Mouse (Mus musculus) hindbrain, postnatal 0 days (tissue): ENCODE measurements around the gene Map7d1. TPM values are rescaled to one million over a fixed set of nuclear protein-coding genes. Genes with fewer than 3 reads are reported as not detected.

ENCODE experiments used
- ATAC-seq: fragments of 200-750 bp; cut with Nextera tagmentation; 2 replicates; pipeline ENCODE4 v1.8.0; 2017; ENCODE audit warnings: mild to moderate bottlenecking, moderate TSS enrichment, moderate library complexity
- DNase-seq: peaks from one replicate; pipeline ENCODE4 v3.0.0-alpha.2; 2015; ENCODE audit warnings: low spot score
- H3K27ac ChIP-seq: fragments of 300-500 bp; sonication (generic); 2 replicates; pipeline ENCODE4 v1.5.1; 2014; ENCODE audit warnings: mild to moderate bottlenecking
- H3K27me3 ChIP-seq: fragments of 300-500 bp; sonication (generic); 2 replicates; pipeline ENCODE4 v1.6.1; 2014; ENCODE audit warnings: low read length, mixed read lengths; ENCODE audit not compliant: insufficient read depth
- H3K36me3 ChIP-seq: fragments of 300-500 bp; sonication (generic); 2 replicates; pipeline ENCODE4 v1.6.1; 2014; ENCODE audit warnings: low read length, mixed read lengths; ENCODE audit not compliant: insufficient read depth
- H3K4me1 ChIP-seq: fragments of 300-500 bp; sonication (generic); 2 replicates; pipeline ENCODE4 v1.6.1; 2014; ENCODE audit warnings: antibody characterized with exemption, low read length, mixed read lengths; ENCODE audit not compliant: insufficient read depth
- H3K4me2 ChIP-seq: fragments of 300-500 bp; sonication (generic); 2 replicates; pipeline ENCODE4 v1.6.1; 2014; ENCODE audit warnings: low read depth, mild to moderate bottlenecking, low read length, moderate library complexity, mixed read lengths
- H3K4me3 ChIP-seq: fragments of 300-500 bp; sonication (generic); 2 replicates; pipeline ENCODE4 v1.5.1; 2014; ENCODE audit warnings: low read length
- H3K9ac ChIP-seq: fragments of 300-500 bp; sonication (generic); replicated peaks from 2 replicates; pipeline ENCODE4 v1.6.1; 2014; ENCODE audit warnings: mild to moderate bottlenecking, low read length, moderate library complexity, mixed read lengths
- H3K9me3 ChIP-seq: fragments of 300-500 bp; sonication (generic); 2 replicates; pipeline ENCODE4 v1.6.1; 2016; ENCODE audit warnings: low read length, mixed read lengths
- CTCF ChIP-seq: IDR thresholded peaks from 2 replicates; pipeline ENCODE4 v1.5.1; 2016; ENCODE audit warnings: antibody characterized with exemption, control low read depth, low read depth
- WGBS: fragments of 180-500 bp; shearing (Covaris S2); extraction: QIAGEN DNeasy Blood & Tissue Kit; methylation state at CpG from one replicate; pipeline ENCODE4 v1.1.7; 2014; 5-methylcytosine and 5-hydroxymethylcytosine counted together
- polyA plus RNA-seq: library from polyadenylated mRNA; unstranded; fragments of >200 nt; fragmentation: Nextera tagmentation; extraction: Ambion mirVana; gene quantifications from 2 replicates; pipeline ENCODE4 v1.2.1, GENCODE M21; 2015
- total RNA-seq: library from RNA; depleted of rRNA; stranded (reverse); fragments of >200 nt; gene quantifications from 2 replicates; pipeline ENCODE4 v1.2.3, GENCODE M21; 2014

Gene Map7d1
- total and polyA plus RNA-seq, 2 experiments from 2014 or later: 54.6 to 106 TPM

DNA sequence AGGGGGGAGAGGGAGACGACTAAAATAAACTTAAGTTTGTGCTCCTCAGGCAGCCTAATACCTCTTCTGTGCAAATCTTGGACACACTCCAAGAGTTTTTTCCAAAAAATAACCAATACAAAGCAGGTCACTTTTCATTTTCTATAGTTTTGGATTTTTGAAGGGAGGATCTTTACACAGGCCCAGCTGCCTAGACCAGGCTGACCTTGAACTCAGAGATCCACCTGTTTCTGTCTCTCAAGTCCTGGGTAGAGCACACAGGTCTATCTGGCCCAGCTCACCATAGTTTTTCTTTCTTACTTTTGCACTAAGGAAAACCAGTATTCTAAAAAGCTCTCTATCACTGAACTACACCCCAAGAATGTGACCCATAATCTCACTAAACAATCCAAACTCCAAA, 56.1 kb downstream of the Map7d1 start:
- Histone ChIP-seq H3K9me3 (no peaks in the 10 kb centered on the region), H3K9ac (no peak overlapping the region; the same call in 1 of the 2 replicates), H3K27me3 (no peaks in the 10 kb centered on the region), H3K27ac (no peak overlapping the region), H3K36me3 (no peaks in the 10 kb centered on the region), H3K4me2 (peak overlapping the region; percentile 75), H3K4me3 (no peak overlapping the region), H3K4me1 (peaks cover 10% of the 10 kb centered on the region; the same call in 1 of the 2 replicates)
- 48% methylated on average over 1 of the region's 1 CpGs for WGBS
- ATAC-seq (no peak), DNase-seq (no peak)
- no peak for TF ChIP-seq CTCF

DNA sequence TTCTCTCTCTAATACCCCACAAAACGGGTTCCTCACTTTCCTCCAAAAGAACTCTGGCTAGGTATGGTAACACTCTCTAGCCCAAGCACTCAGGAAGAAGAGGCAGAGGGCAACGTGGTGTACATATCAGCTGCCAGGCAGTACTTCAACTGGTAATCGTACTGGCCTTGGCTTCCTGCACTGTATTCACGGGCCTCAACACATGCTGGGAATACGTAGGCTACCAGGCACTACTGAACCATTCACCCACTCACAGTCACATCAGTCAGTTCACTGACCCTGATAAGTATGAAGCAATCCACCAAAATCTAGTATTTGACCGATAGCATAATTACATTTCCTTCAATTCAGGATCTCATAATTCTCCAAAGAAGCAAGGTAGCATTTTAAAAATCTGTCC, 56.6 kb downstream of the Map7d1 start:
- H3K27me3 ChIP-seq: no peaks in the 10 kb centered on the region
- H3K4me1 ChIP-seq: peaks cover 10% of the 10 kb centered on the region; the same call in 1 of the 2 replicates
- no peak for ATAC-seq
- H3K36me3 ChIP-seq: no peaks in the 10 kb centered on the region
- H3K27ac ChIP-seq: no peak overlapping the region
- H3K4me2 ChIP-seq: peak overlapping the region; percentile 75
- TF ChIP-seq CTCF: no peak
- 67% methylated on average over 6 of the region's 6 CpGs for WGBS
- no peak for DNase-seq
- no peak overlapping the region; the same call in 1 of the 2 replicates for H3K9ac ChIP-seq
- H3K9me3 ChIP-seq: no peaks in the 10 kb centered on the region
- no peak overlapping the region for H3K4me3 ChIP-seq

DNA sequence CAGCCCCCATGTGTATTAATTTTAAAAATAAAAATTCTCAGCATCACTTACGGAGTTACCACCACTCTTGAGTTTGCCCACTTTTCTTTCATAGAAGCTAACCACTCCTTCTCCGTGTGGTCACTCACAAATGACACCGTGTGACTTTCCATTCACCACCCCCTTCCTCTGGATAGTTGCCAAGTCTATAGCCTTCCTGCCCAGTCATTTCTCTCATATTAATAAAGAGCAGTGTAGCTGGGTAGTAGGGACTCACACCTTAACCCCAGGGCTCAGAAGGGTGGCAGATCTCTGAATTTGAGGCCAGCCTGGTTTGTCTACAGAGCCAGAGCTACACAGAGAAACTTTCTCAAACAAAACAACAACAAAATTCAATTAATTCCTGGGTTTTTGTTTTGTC, 58.7 kb downstream of the Map7d1 start:
- Histone ChIP-seq H3K36me3 (peaks cover 7% of the 10 kb centered on the region; the same call in 1 of the 2 replicates), H3K9ac (no peak overlapping the region), H3K4me3 (no peak overlapping the region), H3K27me3 (no peaks in the 10 kb centered on the region), H3K27ac (no peak overlapping the region), H3K4me1 (peaks cover 10% of the 10 kb centered on the region; the same call in 1 of the 2 replicates), H3K9me3 (no peaks in the 10 kb centered on the region), H3K4me2 (no peak overlapping the region)
- DNase-seq (peak; percentile 13), ATAC-seq (no peak)
- 50% methylated on average over 3 of the region's 3 CpGs for WGBS
- TF ChIP-seq CTCF: no peak

DNA sequence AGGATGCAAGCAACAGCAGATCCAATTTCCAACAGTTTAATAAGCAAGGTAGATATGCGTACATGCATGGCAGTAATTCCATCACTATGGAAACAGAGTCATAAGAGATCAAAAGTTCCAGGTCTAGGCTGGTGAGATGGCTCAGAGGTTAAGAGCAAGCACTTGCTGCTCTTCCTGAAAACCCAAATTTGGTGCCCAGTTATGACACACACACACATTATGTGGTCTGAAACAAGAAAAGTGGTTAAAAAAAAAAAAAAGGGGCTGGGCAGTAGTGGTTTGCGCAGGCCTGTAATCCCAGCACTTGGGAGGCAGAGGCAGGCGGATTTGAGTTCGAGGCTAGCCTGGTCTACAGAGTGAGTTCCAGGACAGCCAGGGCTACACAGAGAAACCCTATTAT, 61.2 kb downstream of the Map7d1 start:
- Histone ChIP-seq H3K27me3 (no peaks in the 10 kb centered on the region), H3K4me1 (0 out of 2 replicates have a peak, but pooled peaks cover 3% of the 10 kb centered on the region), H3K27ac (no peak overlapping the region), H3K36me3 (peaks cover 7% of the 10 kb centered on the region; the same call in 1 of the 2 replicates), H3K9ac (no peak overlapping the region), H3K4me3 (no peak overlapping the region), H3K9me3 (no peaks in the 10 kb centered on the region), H3K4me2 (no peak overlapping the region)
- 87% methylated on average over 4 of the region's 4 CpGs for WGBS
- ATAC-seq (no peak), DNase-seq (no peak)
- TF ChIP-seq CTCF: no peak

DNA sequence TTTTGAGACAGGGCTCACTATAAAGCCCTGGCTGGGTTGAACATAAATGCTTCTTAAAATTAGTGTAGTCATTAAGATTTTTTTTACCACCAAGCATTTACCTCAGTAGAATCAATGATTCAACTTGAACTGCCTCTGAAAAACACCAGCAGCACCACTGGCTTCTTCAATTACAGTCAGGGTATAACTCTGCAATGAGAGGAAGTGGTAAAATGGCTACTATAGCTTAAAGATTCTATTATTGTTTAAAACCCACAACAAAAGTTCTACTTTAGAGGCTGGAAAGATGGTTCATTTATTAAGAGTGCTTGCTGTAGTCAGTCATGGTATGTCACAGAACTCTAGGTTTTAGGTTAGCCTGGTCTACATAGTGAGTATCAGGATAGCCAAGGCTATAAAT, 61.9 kb downstream of the Map7d1 start:
- H3K4me2 ChIP-seq: no peak overlapping the region
- H3K9me3 ChIP-seq: no peaks in the 10 kb centered on the region
- H3K4me3 ChIP-seq: no peak overlapping the region
- H3K27me3 ChIP-seq: no peaks in the 10 kb centered on the region
- no peak for TF ChIP-seq CTCF
- H3K36me3 ChIP-seq: peaks cover 7% of the 10 kb centered on the region; the same call in 1 of the 2 replicates
- no peak overlapping the region for H3K9ac ChIP-seq
- 0 out of 2 replicates have a peak, but pooled peaks cover 3% of the 10 kb centered on the region for H3K4me1 ChIP-seq
- DNase-seq (no peak), ATAC-seq (no peak)
- H3K27ac ChIP-seq: no peak overlapping the region

DNA sequence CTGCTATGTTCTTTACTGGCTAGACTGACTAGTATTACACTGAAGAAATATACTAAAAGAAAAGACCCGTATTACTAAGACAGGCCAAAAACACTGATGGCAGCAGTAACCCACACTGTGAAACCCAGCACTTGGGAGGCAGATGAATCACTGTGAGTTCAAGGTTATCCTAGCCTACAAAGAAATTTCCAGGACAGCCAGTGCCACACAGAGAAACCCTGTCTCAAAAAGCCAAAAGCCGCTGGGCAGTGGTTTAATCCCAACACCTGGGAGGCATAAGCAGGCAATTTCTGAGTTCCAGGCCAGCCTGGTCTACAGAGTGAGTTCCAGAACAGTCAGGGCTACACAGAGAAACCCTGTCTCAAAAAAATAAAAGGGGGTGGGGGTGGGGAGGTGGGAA, 65.5 kb downstream of the Map7d1 start:
- Histone ChIP-seq H3K4me2 (no peak overlapping the region), H3K4me1 (no peaks in the 10 kb centered on the region), H3K9ac (no peak overlapping the region), H3K36me3 (peaks cover 7% of the 10 kb centered on the region; the same call in 1 of the 2 replicates), H3K27me3 (no peaks in the 10 kb centered on the region), H3K4me3 (no peak overlapping the region), H3K27ac (no peak overlapping the region), H3K9me3 (no peaks in the 10 kb centered on the region)
- 95% methylated on average over 2 of the region's 2 CpGs for WGBS
- DNase-seq (no peak), ATAC-seq (no peak)
- no peak for TF ChIP-seq CTCF

DNA sequence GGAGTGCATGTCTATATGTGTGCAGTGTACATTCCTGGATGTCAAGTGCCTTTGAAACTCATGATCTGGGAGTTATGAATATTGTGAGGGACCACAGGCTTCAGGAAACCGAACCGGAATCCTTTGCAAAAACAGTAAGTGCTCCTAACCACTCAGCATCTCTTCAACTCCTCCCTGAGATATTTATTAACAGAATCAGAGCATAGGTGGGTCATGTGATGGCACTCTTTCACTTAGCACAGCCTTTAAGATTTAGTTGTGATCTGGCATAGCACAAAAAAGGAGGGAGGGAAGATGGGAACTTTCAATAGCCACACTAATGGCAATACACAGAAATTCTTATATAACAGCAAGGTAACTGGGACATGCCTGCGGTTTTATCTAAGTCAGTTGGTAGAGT, 69.0 kb downstream of the Map7d1 start:
- no peak overlapping the region for H3K27ac ChIP-seq
- no peak for ATAC-seq
- H3K9me3 ChIP-seq: no peaks in the 10 kb centered on the region
- no peaks in the 10 kb centered on the region for H3K27me3 ChIP-seq
- DNase-seq: no peak
- H3K4me2 ChIP-seq: no peak overlapping the region
- no peaks in the 10 kb centered on the region for H3K4me1 ChIP-seq
- no peak overlapping the region for H3K9ac ChIP-seq
- TF ChIP-seq CTCF: no peak
- no peak overlapping the region for H3K4me3 ChIP-seq
- WGBS: 91% methylated on average over 3 of the region's 3 CpGs
- peaks cover 3% of the 10 kb centered on the region; the same call in 1 of the 2 replicates for H3K36me3 ChIP-seq
